Mouse (Mus musculus): ENCODE results near the gene Nr5a2.
"Not testable (repeated sequence)": the region's sequence is repeated elsewhere in the genome, so short reads cannot be mapped to it uniquely, and the experiment has no call there.

Nr5a2 gene

DNA sequence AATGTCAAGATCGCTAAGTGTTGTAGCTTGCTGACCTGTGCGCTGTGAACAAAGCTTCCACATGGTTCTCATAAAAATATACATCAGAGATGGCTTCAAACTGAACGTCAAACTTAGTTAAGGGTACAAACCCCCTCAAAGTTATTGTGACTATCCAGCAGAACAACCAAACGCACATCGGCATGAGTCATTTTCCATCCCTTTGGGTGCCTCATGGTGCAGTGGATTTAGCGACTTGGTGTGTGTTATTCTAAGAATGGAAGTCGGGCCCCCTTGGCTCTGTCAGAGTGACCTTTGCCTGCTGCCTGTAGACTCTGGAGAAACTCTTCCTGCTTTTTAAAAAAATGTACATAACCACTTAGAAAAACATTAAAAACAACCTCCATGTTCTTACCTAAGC lies 119.7 kb downstream of the Nr5a2 start:
- no peak for DNase-seq (ENCODE audit: low spot score in 2 of 2)

DNA sequence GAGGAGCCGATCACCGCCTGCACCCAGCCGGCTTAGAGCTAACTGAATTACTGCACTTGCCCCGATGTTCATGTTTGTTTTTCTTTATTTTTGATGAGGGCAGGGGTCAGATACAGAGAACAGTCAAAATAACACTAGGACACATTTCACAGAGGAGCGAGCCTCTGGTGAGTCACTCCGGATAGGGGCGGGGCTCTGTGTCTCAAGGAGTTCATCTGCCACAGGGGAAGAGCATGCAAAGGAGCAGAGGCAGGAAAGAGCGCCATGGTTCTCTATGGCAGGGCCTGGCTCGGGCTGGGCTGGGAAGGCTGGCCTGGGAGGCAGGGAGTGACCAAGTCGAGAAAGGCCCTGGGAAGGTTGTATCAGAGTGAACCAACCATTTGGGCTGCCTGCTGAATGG lies 121.0 kb downstream of the Nr5a2 start:
- no peak for DNase-seq (ENCODE audit: low spot score in 2 of 2)

DNA sequence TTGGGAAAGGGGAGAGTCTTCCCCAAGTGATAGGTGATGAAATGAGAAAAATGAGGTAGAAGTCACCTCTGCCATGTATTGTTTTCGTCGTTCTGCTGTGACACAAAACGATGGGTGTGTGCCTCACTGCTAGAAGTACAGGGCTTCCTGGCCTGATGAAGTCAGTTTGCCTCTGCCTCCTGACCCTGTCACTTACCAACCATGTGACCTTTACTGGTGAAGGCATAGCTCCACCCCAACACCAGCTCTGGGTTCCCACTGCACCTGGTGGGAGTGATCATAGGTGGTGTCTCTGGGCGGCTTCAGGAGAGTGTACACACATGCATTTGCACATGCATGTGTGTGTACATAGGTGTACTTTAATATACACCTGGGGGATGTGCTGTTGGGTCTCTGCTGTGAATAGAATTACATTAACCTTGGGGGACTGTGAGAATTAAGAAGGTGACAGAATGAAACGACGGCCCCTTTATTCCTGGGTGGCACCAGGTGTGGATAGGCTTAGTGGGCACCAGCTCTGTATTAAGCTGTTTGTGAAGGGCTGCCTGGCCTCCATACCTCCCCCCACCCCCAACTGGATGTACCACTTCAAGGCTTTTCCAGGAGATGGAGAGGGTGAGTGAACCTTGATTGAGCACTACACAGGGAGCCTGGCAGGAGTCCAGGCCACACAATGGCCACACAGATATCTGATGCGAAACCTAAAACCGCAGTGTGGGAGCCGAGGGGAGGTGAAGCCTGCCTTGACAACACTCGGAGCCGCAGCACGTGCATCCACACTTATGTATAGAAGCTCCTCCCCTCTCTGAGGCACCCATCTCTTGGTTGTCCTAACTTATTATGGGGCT lies 127.7 kb downstream of the Nr5a2 start:
- DNase-seq (ENCODE audit: low spot score in 2 of 2), result no peak

DNA sequence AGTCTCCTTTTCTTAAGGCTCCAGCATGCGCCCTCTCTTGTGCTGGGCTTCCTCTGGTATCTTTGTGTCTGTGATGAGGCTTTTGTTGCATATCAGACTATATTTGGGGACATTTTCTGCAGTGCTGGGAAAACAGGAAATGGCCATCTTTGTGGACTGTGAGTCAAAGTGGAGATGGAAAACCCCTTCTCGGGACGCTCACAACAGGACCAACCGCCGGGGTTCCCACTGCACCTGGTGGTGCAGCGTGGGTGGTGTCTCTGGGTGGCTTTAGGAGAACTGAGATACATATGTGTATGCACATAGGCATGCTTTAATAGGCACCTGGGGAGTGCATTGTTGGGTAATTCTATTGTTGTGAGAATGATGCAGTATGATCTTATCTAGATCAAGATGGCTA lies 129.3 kb downstream of the Nr5a2 start:
- DNase-seq (ENCODE audit: low spot score in 2 of 2), result no peak

DNA sequence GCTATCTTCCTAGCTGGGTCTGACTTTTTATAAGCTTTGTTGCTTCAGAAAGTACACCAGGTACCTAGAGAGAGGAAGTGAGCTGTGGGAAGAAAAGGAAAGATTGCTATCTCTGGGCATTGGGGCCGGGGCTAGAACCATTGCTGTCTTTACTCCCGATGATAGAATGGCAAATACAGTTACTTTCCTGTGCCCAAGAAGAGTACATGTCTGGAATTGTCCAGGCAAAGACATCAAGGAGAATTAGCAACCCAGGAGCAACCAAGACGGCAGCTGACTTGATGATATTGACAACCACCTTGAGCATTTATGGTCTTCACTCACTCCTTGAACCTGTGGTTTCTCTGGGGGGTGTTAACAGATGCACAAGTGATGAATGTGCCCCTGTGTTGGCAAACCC lies 130.3 kb downstream of the Nr5a2 start:
- DNase-seq (ENCODE audit: low spot score in 2 of 2), result no peak

DNA sequence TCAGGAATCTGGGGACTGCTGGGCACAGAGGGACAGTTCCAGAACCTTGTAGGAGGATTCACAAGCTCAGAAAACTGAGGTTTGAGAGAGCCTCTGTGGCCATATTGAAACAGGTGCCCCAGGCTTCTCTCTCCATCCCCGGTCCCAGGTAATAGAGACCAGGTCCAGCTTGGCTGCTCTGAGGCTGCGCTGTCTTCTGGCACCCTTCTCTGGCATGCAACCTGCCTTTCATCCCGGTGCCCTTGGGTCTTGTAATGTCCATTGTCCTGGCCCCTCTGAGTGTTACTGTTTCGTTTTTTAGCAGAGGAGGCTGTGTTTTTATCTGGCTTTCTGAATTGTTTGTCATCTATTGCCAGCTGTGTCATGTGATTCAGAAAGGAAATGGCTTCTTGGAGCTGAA lies 136.4 kb downstream of the Nr5a2 start:
- DNase-seq (ENCODE audit: low spot score in 2 of 2), result peak in 1 of 2 experiments; percentile 2

DNA sequence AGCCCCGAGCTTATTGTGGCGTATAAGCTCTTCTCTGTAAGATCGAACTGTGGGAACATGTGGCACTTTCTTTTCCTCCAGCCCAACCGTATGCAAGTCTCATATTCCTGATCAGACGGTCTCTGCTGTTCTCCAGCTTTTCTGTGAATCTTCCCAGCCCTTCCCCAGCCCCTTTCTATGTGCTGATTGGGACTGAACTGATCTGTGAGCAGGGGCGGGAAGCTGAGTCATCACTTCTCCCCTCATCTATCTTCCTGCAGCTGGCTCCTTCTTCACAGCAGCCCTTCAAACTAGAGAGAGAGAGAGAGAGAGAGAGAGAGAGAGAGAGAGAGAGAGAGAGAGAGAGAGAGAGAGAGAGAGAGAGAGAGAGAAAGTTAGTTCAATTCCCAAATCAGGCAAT lies 159.6 kb downstream of the Nr5a2 start:
- DNase-seq (ENCODE audit: low spot score in 2 of 2), result no peak

DNA sequence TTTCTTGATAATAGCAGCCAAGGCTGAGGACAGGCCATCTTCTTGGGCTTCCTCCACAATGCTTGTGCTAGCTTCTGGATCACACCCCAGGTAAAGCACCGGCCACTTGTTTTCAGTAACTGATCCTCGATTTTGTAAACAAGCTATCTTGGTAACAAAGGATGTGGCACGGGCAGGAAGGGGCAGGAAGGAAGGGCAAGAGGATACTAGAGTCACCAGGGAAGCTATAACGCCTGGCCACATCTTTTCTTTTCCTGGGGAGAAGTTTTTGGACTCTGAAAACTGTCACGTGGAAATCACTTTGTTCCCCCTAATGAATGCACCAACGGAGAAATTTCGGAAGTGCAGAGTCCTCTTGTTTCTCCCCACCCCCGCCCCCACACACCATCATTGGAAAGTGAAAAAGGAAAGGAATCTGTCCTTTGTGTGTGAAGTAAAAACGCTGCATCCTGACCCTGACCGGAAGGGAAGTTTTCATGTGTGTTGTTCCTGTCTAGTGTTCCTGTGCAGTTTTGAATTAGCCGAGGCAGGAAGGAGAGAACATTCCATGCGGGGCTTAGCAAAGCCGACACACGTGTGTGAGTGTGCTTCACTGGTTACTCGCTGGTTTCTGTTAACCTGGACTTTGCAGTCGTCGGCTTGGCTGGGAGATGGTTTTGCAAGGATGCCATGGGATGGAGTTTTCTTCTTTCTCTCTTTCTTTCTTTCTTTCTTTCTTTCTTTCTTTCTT lies 163.7 kb downstream of the Nr5a2 start:
- peak in 1 of 2 experiments; percentile 4 for DNase-seq (ENCODE audit: low spot score in 2 of 2)

DNA sequence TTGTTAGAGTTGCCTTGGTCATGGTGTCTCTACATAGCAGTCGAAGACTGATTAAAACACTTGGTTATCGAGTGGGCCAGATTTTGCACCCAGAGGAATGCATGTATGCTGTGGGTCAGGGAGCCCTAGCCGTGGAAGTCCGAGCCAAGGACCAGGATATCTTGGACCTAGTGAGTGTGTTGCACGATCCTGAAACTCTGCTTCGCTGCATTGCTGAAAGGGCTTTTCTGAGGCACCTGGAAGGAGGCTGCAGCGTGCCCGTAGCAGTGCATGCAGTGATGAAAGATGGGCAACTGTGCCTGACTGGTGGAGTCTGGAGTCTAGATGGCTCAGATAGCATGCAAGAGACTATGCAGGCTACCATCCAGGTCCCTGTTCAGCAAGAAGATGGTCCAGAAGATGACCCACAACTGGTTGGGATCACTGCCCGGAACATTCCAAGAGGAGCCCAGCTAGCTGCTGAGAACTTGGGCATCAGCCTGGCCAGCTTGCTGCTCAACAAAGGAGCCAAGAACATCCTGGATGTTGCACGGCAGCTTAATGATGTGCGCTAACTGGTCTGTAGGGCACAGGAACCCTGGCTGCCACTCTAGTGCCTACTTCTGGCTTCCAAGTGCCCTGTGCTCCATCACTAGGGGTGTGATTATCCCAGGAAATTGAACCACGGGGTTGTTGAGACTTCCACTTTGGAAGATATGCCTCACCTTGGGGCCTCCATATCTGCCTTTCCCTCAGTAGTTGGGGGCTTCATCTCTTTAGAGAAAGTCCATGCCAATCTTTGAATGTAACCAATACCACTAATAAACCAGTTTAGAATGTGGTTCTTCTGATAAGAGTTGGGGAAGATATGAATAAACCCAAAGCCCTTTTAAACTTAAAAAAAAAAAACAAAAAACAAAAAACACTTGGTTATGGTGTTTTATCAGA lies 167.0 kb downstream of the Nr5a2 start:
- not testable (repeated sequence) for DNase-seq (ENCODE audit: low spot score in 2 of 2)
